Mouse (Mus musculus): Measurements from ENCODE around the gene Hmga1. TPM values are rescaled to one million over a fixed set of nuclear protein-coding genes. Genes with fewer than 3 reads are reported as not detected.

Gene Hmga1
- 10 to 100 TPM; 40.0 to 47.9 TPM for total RNA-seq (2021)
- long read RNA-seq, experiment 1, transcript Hmga1-205 (6 exons, 1,045 nt), result minor isoform, 8 of 48 reads
- long read RNA-seq, experiment 1, transcript Hmga1-213 (5 exons, 2,001 nt), result major isoform, 19 of 48 reads
- long read RNA-seq, experiment 1, transcript Hmga1-216 (5 exons, 1,681 nt), result minor isoform, 12 of 48 reads
- long read RNA-seq, experiment 1, partial matches to known transcripts, result 1 of 48 reads
- long read RNA-seq, experiment 1, other reads (novel, unspliced or antisense), result 1 of 48 reads
- long read RNA-seq, experiment 2, transcript Hmga1-213 (5 exons, 2,001 nt), result major isoform, 24 of 56 reads
- long read RNA-seq, experiment 2, transcript Hmga1-216 (5 exons, 1,681 nt), result minor isoform, 17 of 56 reads
- long read RNA-seq, experiment 2, partial matches to known transcripts, result 0 of 56 reads
- long read RNA-seq, experiment 2, other reads (novel, unspliced or antisense), result 5 of 56 reads

DNA sequence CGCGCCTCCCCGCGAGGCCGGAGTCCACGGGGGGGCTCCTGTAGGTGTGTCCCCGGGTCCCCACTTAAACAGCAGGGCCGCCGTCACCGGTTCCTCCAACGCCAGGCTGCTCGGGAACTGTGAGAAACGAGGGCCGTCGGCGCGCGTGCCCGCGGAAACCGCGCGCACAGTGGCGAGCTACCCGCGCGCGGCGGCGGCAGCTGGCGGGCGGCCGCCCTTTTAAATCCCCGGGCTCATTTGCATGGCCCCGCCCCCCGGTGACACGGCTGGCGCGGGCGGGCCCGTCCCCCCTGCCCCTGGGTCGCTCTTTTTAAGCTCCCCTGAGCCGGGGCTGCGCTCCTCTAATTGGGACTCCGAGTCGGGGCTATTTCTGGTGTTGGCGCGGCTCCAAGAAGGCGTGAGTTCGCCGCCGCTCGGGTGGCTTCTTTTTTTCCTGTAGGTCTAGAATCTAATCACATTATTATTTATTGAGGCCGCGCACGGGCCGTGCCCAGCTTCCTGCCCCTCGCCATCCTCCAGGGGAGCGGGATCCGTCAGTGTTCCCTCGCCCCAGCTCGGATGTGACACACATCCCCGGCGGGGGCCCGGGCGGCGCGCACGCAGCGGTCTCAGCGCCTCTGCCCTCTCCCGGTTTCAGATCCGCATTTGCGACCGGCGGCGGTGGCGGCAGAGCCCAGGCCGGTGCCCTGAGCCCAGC, at the start of gene Hmga1:
TSS of gene Hmga1 (plus strand) at position 183 of the 697 bp plus-strand sequence.
- intact Hi-C loops (cut with DNase I), result no loop called here
- DNase-seq (ENCODE audit: low spot score in 2 of 2), result peak; percentile 82 to 88

DNA sequence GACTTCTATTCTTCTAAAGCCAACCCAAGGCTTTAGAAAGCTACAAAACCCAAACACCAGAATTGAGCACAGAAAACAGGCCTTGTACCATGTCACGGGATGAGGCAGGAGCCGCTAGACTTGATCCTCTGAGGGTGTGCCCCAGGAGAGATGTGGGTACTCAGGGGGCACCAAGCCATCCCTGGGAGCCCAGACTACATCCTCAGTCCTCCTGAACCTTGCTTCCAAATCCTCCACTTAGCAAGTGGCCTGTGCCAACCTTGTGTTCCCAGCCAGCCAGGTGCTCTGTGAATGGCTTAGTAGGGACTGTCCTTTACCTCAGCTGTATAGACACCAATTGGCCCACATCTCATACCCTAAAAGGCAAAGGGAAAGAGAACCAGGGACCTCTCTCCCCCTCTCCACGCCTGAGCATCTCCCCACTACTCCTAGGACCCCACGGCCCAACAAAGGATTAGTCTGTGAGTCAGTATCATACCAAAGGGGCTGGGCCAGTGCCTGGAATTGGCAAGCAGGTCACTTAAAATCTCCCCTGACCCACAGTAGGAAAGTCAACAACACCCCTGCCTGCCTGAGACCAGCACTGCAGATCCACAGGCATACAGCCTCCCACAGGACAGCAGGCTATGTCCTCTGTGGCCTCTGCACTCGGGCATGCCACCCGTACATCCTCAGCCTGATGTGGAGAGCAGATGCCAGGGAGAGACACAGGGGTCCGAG, 49.3 kb upstream of the Hmga1 start:
- no peak for DNase-seq (ENCODE audit: low spot score in 2 of 2)
- intact Hi-C loops (cut with DNase I), result no loop called here

DNA sequence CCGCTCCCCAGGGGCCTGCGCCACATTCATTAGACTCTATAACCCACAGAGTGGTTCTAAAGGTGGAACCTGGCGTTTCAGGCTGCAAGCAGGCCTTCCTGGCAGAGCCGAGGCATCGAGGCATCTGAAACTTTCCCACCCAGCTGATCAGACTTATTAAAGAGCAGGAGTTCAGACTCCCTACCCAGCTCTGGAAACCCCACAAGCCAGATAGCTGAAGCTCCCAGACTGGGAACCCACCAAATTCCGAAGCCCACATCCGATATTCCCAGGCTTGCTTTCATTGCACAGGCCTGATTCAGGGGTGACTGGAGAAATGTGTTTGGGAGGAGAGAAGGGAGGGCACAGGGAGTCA, 48.7 kb upstream of the Hmga1 start:
- intact Hi-C loops (cut with DNase I), result no loop called here
- DNase-seq (ENCODE audit: low spot score in 2 of 2), result no peak

DNA sequence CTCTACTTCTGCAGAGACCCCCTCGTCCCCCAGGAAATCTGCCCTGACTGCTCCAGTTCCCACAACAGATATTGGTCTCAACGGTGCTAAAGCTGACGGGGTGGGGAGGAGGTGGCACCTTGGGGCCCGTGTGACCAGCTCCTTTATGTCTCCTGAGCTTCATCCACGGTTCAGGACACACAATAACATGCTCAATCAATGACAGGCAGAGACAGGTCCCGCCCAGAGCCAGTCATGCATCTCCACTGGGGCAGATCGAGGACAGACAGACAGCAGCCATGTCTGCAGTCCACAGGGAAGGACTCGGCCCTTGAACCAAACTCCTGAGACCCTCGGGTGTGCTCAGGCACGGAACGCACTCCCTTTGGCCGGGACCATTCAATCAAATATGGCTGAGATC, 48.3 kb upstream of the Hmga1 start:
- intact Hi-C loops (cut with DNase I), result no loop called here
- no peak for DNase-seq (ENCODE audit: low spot score in 2 of 2)

DNA sequence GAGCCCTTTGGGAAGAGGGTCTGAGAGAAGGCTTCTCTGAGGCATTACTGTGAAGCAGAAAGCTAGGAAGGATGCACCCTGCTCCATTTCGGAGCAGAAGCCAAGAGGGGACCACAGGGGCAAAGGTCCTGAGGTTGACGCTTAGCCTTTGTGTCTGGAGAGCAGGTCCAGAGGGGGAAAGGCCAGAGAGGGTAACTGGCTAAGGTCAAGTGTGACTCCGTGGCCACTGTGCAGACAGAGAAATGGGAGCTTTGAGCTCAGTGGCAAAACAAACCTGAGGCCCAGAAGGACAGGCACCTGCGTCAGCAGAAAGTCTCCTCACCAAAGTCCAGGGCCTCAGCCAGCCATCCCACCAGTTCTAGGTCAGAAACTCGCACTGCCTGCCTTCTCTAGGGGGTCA, 47.8 kb upstream of the Hmga1 start:
- DNase-seq (ENCODE audit: low spot score in 2 of 2), result no peak
- intact Hi-C loops (cut with DNase I), result no loop called here

DNA sequence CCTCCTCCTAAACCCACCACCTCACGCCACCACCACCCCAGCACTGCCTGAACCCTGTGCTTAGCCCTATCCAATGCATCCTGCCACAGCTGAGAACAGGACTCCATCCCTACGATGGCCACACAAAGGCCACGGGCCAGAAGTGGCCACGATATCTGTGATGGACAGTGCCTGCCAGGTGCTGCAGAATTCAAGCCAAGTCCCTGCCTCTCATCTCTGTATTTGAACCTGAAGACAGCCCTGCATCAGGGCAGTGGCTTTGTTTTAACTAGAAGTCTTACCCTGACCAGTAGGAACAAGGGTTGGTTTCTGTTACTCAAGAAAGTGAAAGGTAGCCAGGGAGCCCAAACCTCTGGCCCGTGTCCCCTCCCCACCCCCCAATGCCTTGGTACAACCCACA, 47.2 kb upstream of the Hmga1 start:
- no peak for DNase-seq (ENCODE audit: low spot score in 2 of 2)
- intact Hi-C loops (cut with DNase I), result no loop called here

DNA sequence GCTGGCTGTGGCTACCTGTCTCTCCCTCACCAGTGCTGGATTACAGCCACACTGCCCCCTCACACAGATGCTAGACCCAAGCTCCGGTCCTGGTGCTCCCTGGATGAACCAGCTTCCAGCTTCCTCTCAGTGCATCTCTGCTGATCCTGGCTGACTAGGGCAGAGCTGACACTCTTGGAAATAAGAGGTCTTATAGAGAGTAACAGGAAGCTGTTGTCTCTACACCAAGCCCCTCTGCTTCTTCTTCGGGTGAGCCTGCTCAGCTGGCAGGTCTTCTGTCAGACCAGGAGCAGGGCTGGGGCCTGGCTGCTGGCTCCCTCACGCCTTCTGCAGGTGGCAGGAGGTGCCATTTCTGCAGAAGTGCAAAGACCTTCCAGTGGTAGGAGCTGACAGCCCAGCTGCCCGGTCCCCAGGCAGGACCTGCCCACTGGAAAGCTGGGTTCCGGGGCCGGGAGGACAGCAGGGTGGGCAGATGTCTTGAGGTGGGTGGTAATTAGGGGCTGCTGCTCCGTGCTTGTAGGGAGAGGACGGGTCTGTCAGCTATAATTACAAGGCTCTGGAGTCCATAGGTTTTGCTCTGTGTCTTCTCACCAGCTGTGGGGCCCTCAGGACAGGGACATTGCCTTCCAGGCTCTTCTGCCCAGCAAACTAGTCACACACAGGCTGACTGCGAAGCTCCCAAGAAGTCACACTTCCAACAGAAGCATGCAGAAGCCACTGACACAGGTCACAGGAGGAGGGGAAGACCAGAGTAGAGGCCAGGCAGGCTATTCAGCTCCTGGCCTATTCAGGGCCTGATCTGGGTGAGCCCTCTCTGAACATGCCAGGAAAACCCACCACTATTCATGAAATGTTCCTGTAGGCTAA, 45.8 kb upstream of the Hmga1 start:
- intact Hi-C loops (cut with DNase I), result loop anchor here (5.0 kb wide), 1 partner anchor 318 kb away; no protein-coding TSS in a partner anchor
- no peak for DNase-seq (ENCODE audit: low spot score in 2 of 2)

DNA sequence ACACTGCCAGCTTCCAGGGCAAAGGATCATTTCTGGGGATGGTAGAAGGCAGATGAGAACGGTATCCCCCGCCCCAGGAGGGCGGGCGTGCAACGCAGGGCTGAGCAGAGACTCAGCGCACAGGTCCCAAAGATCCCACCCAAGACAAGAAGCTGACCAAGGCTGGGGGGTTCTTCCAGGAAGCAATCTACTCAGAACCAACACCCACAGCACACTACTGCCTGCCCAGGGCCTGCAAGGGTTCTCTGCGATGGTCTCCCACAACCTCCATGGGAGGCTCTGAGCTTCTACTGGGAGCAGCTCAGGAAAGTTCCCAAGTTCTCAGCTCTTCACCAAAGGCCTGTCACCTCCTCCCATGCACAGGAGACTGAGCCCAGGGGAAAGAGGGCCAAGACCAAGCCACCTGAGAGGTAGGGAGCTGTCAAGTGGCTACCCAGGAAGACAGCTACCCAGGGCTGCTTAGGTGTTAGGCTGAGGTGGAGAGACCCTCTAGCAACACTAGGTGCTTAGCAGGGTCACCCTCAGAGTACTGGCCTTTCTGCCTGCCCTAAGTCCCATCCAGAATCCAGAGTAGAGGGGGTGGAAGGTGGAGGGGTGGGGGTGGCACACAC, 45.1 kb upstream of the Hmga1 start:
- intact Hi-C loops (cut with DNase I), result loop anchor here (5.0 kb wide), 1 partner anchor 319 kb away; no protein-coding TSS in a partner anchor
- DNase-seq (ENCODE audit: low spot score in 2 of 2), result no peak

DNA sequence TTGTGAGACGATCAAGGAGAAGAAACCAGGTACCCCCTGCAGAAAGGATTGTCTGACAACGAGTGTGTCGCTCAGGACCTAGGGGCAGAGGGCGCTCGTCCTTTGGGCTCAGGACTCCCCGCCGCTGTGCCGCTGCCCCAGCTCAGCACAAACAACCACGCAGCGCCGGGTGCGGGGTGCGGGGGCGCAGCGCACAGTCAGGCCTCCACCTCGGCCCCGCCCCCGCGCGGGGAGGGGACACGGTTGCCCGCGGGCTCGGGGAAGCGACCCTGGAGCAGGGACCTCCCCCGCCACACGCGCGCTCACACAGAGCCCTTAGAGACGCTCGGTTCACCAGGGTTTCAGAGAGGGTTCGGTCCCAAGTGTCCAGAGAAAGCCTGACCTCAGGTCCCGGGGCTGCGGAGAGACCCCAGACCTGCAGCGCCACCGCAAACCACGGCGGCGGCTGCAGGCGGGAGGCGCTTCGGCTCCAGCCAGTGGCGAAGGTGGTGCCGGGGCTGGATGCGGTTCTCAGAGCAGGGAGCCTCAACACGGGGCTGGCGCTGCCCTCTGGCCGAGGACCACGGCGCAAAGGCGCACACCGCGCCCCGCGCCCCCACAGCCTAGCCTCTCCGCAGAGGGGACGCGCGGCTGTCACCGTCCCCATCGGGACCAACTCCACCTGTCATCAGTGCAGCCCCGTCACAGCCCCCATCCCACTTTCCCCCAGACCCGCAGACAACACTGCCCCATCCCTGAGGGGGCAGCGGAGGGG, 44.3 kb upstream of the Hmga1 start:
- intact Hi-C loops (cut with DNase I), result loop anchor here (5.0 kb wide), 1 partner anchor 320 kb away; no protein-coding TSS in a partner anchor
- peak in 1 of 2 experiments; percentile 34 for DNase-seq (ENCODE audit: low spot score in 2 of 2)

DNA sequence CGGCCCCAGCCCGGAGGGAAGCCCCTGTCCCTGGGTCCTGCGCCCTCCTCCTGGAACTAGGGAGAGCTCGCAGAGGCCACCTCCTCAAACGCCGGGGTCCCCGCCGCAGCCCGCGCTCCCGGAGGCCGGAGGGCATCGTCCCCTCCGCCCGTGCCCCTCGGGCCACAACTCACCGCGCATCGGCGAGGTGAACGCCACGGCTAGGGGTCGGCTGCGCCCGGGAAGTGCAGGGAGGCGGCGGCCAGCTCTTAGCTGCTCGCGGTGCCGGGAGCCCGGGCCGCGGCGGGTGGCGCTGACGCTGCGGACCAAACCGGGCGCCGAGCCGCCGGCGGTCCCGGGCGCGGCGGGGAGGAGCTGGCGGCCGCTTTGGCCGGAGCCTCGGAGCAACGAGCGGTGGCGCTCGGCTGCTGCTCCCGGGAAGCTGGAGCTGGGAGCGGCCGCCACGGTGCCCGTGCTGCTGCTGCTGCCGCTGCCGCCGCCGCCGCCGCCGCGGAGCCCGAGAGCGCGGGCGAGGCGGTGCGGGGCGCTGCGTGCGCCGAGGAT, 43.6 kb upstream of the Hmga1 start:
- intact Hi-C loops (cut with DNase I), result loop anchor here (5.0 kb wide), 1 partner anchor 320 kb away; no protein-coding TSS in a partner anchor
- no peak for DNase-seq (ENCODE audit: low spot score in 2 of 2)

DNA sequence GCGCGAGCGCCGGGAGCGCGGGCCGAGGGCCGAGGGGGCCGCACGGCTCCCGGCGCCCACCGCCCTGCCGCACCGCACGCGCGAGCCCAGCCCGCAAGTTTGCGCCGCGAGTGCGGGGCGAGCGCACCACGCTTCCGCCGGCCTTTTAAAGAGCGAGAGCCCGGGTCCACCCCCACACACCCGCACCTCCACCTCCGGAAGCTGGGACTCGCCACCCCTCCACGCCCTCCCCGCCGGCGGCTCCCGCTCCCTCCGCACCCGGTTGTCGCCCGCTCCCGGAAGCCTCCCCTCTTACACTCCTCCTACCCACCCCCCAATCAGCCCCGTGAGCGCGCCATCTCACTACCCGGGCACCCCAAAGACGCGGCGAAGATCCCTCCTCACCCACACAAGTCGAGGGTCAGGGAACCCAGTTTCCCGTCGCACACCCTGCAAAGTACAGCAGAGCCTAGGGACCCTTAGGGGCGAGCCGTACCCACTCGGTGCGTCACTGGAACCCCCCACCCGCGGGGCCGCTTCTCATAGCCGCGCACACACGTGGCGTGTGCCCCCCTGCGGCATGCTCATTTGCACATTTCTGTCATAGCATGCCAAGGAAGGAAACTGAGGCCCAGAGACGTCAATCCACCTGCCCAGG, 42.9 kb upstream of the Hmga1 start:
- intact Hi-C loops (cut with DNase I), result loop anchor here (5.0 kb wide), 1 partner anchor 321 kb away; no protein-coding TSS in a partner anchor
- no peak for DNase-seq (ENCODE audit: low spot score in 2 of 2)

DNA sequence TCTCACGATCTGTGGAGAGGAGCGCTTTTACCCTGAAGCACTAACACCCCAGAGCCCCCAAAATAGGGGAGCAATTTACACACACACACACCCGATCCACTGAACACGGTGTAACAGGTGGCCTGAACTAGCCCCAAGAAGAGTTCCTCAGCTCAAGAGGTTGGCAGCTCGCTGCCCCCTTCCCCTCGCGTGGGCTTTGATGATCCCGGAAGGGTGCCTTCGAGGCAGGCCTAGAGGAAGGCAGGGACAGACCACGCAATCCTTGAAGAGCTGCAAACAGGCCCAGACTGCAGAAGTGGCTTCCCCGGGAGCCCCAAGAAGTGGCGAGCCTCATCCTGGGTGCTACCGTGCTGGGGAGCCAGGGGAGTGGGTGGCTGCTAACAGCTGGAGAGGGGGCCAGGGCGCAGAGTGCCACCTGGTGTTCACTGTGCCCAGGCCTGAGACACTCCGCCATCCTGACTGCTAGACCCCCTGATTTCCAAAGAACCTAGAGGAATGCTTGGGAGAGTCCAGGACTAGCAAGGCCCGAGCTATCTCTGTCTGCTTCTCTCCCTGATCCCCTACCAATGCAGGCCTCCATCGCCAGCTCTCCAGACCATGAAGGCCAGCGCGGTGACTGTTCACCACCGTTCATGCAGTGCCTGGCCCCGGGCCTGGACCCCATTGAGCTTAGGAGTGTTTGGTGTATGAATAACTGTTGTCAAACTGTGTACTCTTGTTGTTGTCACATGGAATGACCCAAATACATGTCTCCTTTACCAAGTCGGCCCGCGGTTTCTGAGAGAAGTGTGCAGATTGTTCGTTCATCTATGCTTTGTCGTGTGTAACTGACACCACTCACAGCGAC, 42.2 kb upstream of the Hmga1 start:
- intact Hi-C loops (cut with DNase I), result loop anchor here (5.0 kb wide), 1 partner anchor 322 kb away; no protein-coding TSS in a partner anchor
- no peak for DNase-seq (ENCODE audit: low spot score in 2 of 2)

DNA sequence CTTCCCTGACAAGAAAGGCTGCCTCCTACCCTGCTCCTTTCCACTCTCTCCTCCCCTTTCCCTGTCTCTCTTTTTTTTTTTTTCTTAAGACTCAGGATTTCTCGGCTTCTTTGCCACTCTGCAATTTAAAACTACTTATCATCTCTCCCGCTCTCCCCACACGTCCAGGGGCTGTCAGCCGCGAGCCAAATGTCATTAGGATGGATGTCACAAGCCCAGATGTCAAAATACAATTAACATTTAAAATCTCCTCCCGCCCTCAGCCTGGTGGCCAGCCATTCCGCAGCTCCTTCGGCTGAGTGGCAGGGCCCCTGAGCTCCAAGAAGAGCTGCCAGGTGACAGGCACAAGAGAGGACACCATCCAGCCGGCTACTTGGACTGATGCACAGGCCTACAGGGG, 38.0 kb upstream of the Hmga1 start:
- intact Hi-C loops (cut with DNase I), result loop anchor here (5.0 kb wide), 1 partner anchor 301 kb away; no protein-coding TSS in a partner anchor
- no peak for DNase-seq (ENCODE audit: low spot score in 2 of 2)

DNA sequence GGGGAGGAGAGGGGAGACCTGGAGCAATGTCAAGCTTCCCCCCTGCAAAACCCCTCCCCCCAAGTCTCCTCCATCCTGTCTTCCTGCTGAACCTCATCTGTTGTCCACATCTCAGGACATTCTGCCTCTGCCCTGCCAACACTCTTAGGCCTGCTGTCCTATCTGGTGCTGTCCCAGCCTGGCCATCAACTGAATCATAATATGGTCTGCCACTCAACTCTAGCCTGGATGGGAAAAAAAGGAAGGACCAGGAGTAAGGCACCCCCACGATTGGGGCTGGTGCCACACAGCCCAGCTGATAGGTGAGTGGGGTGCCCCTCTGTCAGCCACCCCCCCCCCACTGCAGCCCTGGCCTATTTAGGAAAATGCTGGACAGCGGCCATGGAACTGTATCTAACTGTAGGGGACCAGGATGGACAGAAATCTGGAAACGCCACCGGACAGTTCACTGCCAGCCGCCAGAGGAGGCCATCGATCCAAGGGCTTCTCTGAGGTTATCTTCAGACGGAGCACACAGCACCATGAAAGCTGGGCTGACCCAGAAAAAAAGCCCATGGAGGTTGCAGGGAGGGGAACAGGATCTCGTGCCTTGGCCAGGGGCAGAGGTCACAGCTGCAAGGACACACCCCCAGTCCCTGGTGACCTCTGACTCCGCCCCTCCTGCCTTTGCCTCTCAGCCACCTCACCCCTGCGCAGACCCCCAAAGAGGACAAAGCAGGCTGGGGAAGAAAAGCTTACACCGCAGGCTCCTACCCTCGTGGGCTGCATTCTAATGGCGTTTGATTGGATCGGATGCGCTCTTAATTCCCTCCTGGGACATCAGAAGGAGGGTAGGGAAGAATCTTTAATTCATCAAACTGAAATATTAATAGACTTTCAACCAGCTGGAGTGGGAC, 37.3 kb upstream of the Hmga1 start:
- DNase-seq (ENCODE audit: low spot score in 2 of 2), result no peak
- intact Hi-C loops (cut with DNase I), result loop anchor here (5.0 kb wide), 1 partner anchor 302 kb away; no protein-coding TSS in a partner anchor

DNA sequence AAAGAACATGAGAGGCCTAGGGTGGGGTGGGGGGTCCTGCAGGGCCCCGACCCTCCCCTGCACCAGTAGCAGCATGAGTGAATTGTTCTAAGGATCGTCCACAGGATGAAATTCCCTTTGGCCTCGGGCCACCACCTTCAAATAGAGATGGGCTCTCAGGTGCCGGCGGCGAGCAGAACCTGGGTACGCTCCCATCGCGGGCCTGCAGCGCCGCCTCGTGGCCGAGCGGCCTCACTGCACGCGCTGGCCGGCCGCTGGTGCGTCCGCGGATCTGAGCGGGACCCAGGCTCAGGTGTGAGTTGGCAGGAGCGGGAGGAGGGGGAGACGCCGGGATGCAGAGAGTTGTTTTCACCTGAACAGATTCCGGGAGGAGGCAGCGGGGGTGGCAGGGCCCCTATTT, 35.7 kb upstream of the Hmga1 start:
- intact Hi-C loops (cut with DNase I), result loop anchor here (2.0 kb wide), 1 partner anchor 488 kb away; no protein-coding TSS in a partner anchor
- peak; percentile 45 to 62 for DNase-seq (ENCODE audit: low spot score in 2 of 2)
